Mouse (Mus musculus) C2C12 (cell line): ENCODE results near the gene Rcor1. TPM values are rescaled to one million over a fixed set of nuclear protein-coding genes. Genes with fewer than 3 reads are reported as not detected.

ENCODE experiments used
- H3K27me3 ChIP-seq: one replicate; pipeline ENCODE4 v1.6.1; 2011; ENCODE audit not compliant: control insufficient read depth, insufficient read depth, insufficient read length
- H3K36me3 ChIP-seq: one replicate; pipeline ENCODE4 v1.6.1; 2011; ENCODE audit not compliant: control insufficient read depth, insufficient read depth
- H3K4me3 ChIP-seq: one replicate; pipeline ENCODE4 v1.5.1; 2011; ENCODE audit warnings: mild to moderate bottlenecking, control low read depth; ENCODE audit not compliant: poor library complexity, insufficient read depth, severe bottlenecking
- H3K79me2 ChIP-seq: one replicate; pipeline ENCODE4 v1.6.1; 2011; ENCODE audit not compliant: control insufficient read depth, insufficient read depth
- H3K79me3 ChIP-seq: one replicate; pipeline ENCODE4 v1.6.1; 2011; ENCODE audit warnings: low read depth, control low read depth
- H3ac ChIP-seq: one replicate; pipeline ENCODE3; 2011; ENCODE audit warnings: low read depth; ENCODE audit not compliant: control insufficient read depth, insufficient read length
- CEBPB ChIP-seq: IDR thresholded peaks from one replicate; pipeline ENCODE4 v1.6.1; 2011; ENCODE audit warnings: low read depth, mild to moderate bottlenecking, control low read depth, moderate library complexity
- CTCF ChIP-seq: IDR thresholded peaks from one replicate; pipeline ENCODE4 v1.5.1; 2011; ENCODE audit not compliant: control insufficient read depth, insufficient read depth, insufficient read length
- FOSL1 ChIP-seq: IDR thresholded peaks from one replicate; pipeline ENCODE4 v1.8.0; 2011; ENCODE audit warnings: mild to moderate bottlenecking, low read length; ENCODE audit not compliant: poor library complexity, insufficient read depth, severe bottlenecking
- MAX ChIP-seq: IDR thresholded peaks from one replicate; pipeline ENCODE4 v1.6.1; 2011; ENCODE audit warnings: mild to moderate bottlenecking, control low read depth
- MYOD1 ChIP-seq: IDR thresholded peaks from one replicate; pipeline ENCODE4 v1.6.1; 2011; ENCODE audit warnings: low read depth; ENCODE audit not compliant: control insufficient read depth, insufficient read length
- MYOG ChIP-seq: IDR thresholded peaks from one replicate; pipeline ENCODE4 v1.6.1; 2011; ENCODE audit not compliant: control insufficient read depth, insufficient read length; ENCODE audit errors: extremely low read depth
- USF1 ChIP-seq: IDR thresholded peaks from one replicate; pipeline ENCODE4 v1.6.1; 2011; ENCODE audit warnings: low read depth, mild to moderate bottlenecking, control low read depth, moderate library complexity
- polyA plus RNA-seq: library from polyadenylated mRNA; unstranded; fragments of >200 nt; fragmentation: generic; extraction: Trizol; gene quantifications from one replicate; pipeline ENCODE4 v1.2.1, GENCODE M21; 2012; ENCODE audit warnings: missing spikeins

The Rcor1 gene
- polyA plus RNA-seq, 1 experiment, result 7.7 TPM

DNA sequence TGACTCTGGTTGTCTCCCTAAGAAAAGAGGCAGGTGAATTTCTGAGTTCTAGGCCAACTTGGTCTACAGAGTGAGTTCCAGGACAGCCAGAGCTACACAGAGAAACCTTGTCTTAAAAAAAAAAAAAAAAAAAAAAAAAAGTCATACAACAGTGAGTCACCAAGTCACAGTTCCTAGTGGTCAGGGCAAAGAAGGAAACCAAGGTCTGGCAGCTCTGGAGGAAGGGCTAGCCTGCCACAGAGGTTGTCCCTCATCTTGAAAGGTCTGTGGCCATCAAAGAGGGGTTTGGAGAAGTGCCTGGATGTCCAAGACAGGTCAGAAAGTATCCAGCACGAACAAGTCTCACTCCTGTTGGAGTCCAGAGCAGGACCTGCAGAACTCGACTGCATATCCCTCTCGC is 22.3 kb upstream of the Rcor1 start:
- H3K79me3 ChIP-seq, result no peaks in the 10 kb centered on the region
- no peaks in the 10 kb centered on the region for H3K36me3 ChIP-seq
- H3K79me2 ChIP-seq, result no peaks in the 10 kb centered on the region
- H3K4me3 ChIP-seq, result no peak overlapping the region
- H3ac ChIP-seq, result no peak overlapping the region
- TF ChIP-seq FOSL1 (no peak), CTCF (no peak), USF1 (no peak), MAX (no peak), MYOD1 (no peak), CEBPB (no peak), MYOG (no peak)
- H3K27me3 ChIP-seq, result no peaks in the 10 kb centered on the region

DNA sequence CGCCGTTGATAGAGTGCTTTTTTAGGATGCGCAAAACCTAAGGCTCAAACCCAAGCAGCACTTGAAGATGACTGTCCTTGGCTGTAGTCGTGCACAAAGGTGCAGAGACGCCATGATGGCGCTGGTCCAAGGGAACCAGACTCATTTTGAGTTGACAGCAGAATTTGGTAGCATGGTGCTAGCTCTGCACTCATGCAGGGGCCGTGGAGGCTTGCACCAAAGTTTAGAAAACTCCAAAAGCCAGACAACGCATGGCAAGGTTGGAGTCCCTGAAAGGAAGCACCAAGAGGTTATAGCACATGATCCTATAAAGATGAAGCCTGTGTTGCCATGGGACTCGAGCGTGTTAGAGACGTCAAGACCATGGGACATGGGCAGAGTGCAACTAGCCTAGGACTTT is 21.1 kb upstream of the Rcor1 start:
- H3K36me3 ChIP-seq, result no peaks in the 10 kb centered on the region
- no peak for TF ChIP-seq MYOD1
- no peak for TF ChIP-seq CEBPB
- no peak for TF ChIP-seq CTCF
- H3K4me3 ChIP-seq, result no peak overlapping the region
- H3K27me3 ChIP-seq, result no peaks in the 10 kb centered on the region
- no peaks in the 10 kb centered on the region for H3K79me2 ChIP-seq
- no peak overlapping the region for H3ac ChIP-seq
- H3K79me3 ChIP-seq, result no peaks in the 10 kb centered on the region

DNA sequence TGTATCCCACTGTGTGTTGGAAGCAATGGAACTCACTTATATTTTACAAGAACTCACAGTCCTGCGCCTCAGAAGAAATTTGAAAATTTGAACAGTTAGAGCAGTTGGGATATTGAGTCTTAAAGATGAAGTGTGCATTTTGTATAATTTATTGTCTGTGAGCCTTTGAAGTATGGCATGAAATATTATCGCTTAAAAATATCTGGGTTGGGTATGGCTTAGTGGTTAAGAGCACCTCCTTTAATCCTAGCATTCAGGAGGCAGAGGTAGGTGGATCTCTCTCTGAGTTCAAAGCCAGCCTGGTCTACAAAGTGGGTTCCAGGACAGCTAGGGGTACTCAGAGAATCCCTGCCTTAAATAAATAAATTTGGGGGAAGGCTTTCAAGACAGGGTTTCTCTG is 20.1 kb upstream of the Rcor1 start:
- no peak overlapping the region for H3ac ChIP-seq
- no peaks in the 10 kb centered on the region for H3K79me2 ChIP-seq
- H3K4me3 ChIP-seq, result no peak overlapping the region
- no peaks in the 10 kb centered on the region for H3K79me3 ChIP-seq
- TF ChIP-seq MAX (no peak), FOSL1 (no peak), MYOG (no peak)
- peaks cover under 1% of the 10 kb centered on the region for H3K27me3 ChIP-seq
- no peaks in the 10 kb centered on the region for H3K36me3 ChIP-seq

DNA sequence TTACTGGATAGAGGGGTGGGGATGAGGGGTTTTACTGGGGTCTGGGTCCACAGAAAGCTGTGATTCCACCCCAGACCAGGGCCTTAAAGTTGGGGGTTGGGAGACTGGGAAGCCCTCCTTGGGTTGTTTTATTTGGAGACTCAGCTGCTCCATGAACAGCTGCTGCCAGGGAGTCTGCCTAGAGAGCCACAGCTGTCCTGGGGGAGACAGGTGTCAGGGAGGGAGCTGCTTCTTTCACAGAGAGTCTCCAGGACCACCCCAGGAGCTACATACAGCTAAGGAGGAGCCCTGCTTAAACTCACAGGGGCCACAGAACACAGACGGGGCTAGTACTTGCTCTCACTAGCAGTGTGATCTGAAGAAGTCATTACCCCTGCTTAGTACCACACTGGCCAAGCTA is 18.0 kb upstream of the Rcor1 start:
- H3K79me3 ChIP-seq, result no peaks in the 10 kb centered on the region
- H3ac ChIP-seq, result no peak overlapping the region

DNA sequence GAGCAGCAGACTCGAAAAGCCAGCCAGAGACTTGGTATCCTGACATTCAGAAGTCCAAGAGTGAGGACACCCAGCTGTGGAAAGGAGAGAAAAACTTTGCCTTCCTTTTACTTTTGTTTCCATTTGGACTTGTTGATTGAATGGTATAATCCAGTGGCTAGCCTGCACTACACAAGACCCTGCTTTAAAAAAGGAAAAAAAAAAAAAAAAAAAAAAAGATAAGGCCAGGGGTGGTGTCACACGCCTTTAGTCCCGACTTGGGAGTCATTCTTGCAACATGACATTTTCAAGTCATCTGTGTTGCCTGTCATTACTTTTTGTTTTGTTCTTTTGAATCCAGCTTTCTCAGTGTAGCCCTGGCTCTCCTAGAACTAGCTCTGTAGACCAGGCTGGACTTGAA is 17.6 kb upstream of the Rcor1 start:
- Histone ChIP-seq H3ac (no peak overlapping the region), H3K4me3 (no peak overlapping the region), H3K36me3 (no peaks in the 10 kb centered on the region), H3K27me3 (peaks cover 8% of the 10 kb centered on the region), H3K79me2 (no peaks in the 10 kb centered on the region), H3K79me3 (no peaks in the 10 kb centered on the region)
- no peak for TF ChIP-seq MYOG
- TF ChIP-seq MYOD1, result no peak
- TF ChIP-seq CTCF, result no peak
- TF ChIP-seq USF1, result no peak
- TF ChIP-seq FOSL1, result no peak
- no peak for TF ChIP-seq CEBPB
- no peak for TF ChIP-seq MAX

More for the DNA sequence above, 18.0 kb upstream of the Rcor1 start:
- Histone ChIP-seq H3K27me3 (peaks cover 7% of the 10 kb centered on the region), H3K36me3 (no peaks in the 10 kb centered on the region), H3K4me3 (no peak overlapping the region), H3K79me2 (no peaks in the 10 kb centered on the region)
- peak; percentile 63 for TF ChIP-seq MYOD1
- no peak for TF ChIP-seq CTCF

- no peaks in the 10 kb centered on the region for H3K36me3 ChIP-seq
- H3K79me3 ChIP-seq, result no peaks in the 10 kb centered on the region
- no peak overlapping the region for H3K4me3 ChIP-seq
- TF ChIP-seq FOSL1, result no peak
- no peak for TF ChIP-seq CEBPB
- no peak for TF ChIP-seq USF1
- TF ChIP-seq CTCF, result no peak
- TF ChIP-seq MYOD1, result no peak
- peaks cover 32% of the 10 kb centered on the region for H3K27me3 ChIP-seq
- H3ac ChIP-seq, result no peak overlapping the region
- no peaks in the 10 kb centered on the region for H3K79me2 ChIP-seq
Observed at GRCm38 (mm10) chr12:111028176-111029167, 10.7 kb upstream of the Rcor1 start.
